Comparison of ENCODE assay signal across 22 mouse cellular contexts in the genomic region with DNA sequence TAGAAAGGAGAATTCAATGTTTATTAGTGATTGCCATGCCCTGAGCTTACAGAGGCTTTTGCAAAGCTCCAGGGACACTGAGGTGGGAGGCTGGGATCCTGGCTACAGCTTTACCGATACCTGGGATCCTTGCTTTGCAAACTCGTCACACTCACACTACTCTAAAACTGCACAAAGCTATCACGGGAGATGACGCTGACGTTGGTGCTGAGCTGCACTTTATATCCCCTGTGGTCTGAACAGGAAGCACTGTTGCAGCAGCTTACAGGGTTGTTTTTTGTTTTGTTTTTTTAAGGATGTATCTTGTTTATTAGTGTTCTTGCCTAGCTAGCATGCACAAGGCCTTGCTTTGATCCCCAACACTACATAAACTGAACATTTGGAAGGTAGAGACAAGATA.
A peak's percentile ranks its signal among the peaks of the same experiment; 100 is the strongest.
DNase-seq lines count a peak whose midpoint lies in the region.
"Had no signal": no experiment of that assay in that cellular context is flagged by ENCODE, and none has a peak within 500 bp of the region (broad histone marks: within the 10 kb centered on the region; RNA-seq: fewer than 3 reads in every experiment).

No protein-coding gene starts in this region.

- H3K4me1 ChIP-seq in heart, embryonic 10.5 days, result no peaks in the 10 kb centered on the region
- H3K4me1 ChIP-seq: embryonic facial prominence, embryonic 10.5 days; forebrain, embryonic 13.5 days; heart, embryonic 12.5 days; hindbrain, embryonic 10.5 days; intestine, embryonic 15.5 days had no signal

- WGBS in heart, embryonic 10.5 days, result 87% methylated on average over 5 of the region's 5 CpGs

- H3K9me3 ChIP-seq in heart, embryonic 10.5 days, result no peaks in the 10 kb centered on the region
- H3K9me3 ChIP-seq: embryonic facial prominence, embryonic 10.5 days; forebrain, embryonic 13.5 days; G1E; heart, embryonic 12.5 days; hindbrain, embryonic 10.5 days; intestine, embryonic 15.5 days had no signal

- no peak overlapping the region for H3K27ac ChIP-seq in heart, embryonic 10.5 days
- H3K27ac ChIP-seq: embryonic facial prominence, embryonic 10.5 days; forebrain, embryonic 13.5 days; gastrocnemius, adult 2 months; heart, adult 2 months; hindbrain, embryonic 10.5 days; intestine, embryonic 15.5 days had no signal

- no peak overlapping the region for H3K4me3 ChIP-seq in heart, embryonic 10.5 days
- H3K4me3 ChIP-seq: embryonic facial prominence, embryonic 10.5 days; forebrain, embryonic 13.5 days; gastrocnemius, adult 2 months; heart, adult 2 months; heart, embryonic 12.5 days; hindbrain, embryonic 10.5 days; intestine, embryonic 15.5 days had no signal

- peak; percentile 54 for DNase-seq in heart, adult 11 months
- no peak for DNase-seq in heart, embryonic 10.5 days (ENCODE audit: low spot score)
- DNase-seq in thymus, postnatal 25 days, result peak; percentile 9
- no peak for DNase-seq in thymus, postnatal 14 days
- DNase-seq in induced T-regulatory cell, adult 2 months (ENCODE audit: low read depth), result peak; percentile 52
- DNase-seq in gastrocnemius, postnatal 25 days, result no peak
- DNase-seq in frontal cortex, postnatal 10 days (ENCODE audit: low spot score in 2 of 2), result no peak
- no peak for DNase-seq in adrenal gland, postnatal 4 days (ENCODE audit: low spot score in 2 of 2)
- DNase-seq: adrenal gland, postnatal 14 days; B cell, adult 2 months; cerebellum, adult 2 months; cerebellum, postnatal 10 days; forebrain, postnatal 0 days; gastrocnemius, adult 2 months; gastrocnemius, postnatal 36 days; heart, adult 2 months had no signal

- no peaks in the 10 kb centered on the region for H3K27me3 ChIP-seq in heart, embryonic 10.5 days (ENCODE audit: insufficient read depth, poor library complexity, severe bottlenecking)
- H3K27me3 ChIP-seq: forebrain, embryonic 13.5 days; heart, embryonic 12.5 days; intestine, embryonic 15.5 days had no signal

- H3K36me3 ChIP-seq in heart, embryonic 10.5 days, result peaks cover 92% of the 10 kb centered on the region

Comparison
In these comparisons a context has a peak if more than half of its experiments do, and no peak if none do; other contexts are left out.
1. DNase-seq: peak in heart, adult 11 months (single experiment), thymus, postnatal 25 days (single experiment) and induced T-regulatory cell, adult 2 months (single experiment); none in heart, embryonic 10.5 days (single experiment), thymus, postnatal 14 days (single experiment), gastrocnemius, postnatal 25 days (single experiment), frontal cortex, postnatal 10 days (0 of 2) and adrenal gland, postnatal 4 days (0 of 2).